Mouse (Mus musculus): ENCODE measurements at regions not wholly inside any gene's neighbourhood (a gene's known extent, or its start where the extent isn't known, plus 50 kb on each side); places are given as distances from the start of the nearest gene placed in this dataset.

GRCm38 (mm10) chr3:138609749-138610148 lies 83.8 kb downstream of the Eif4e start:
- no peak for TF ChIP-seq NELFE (IDR thresholded peaks at IDR 0.05; ENCODE audit: low read depth, low read length)
- TF ChIP-seq BHLHE40 (IDR thresholded peaks at IDR 0.05; ENCODE audit: borderline replicate concordance, low read depth, low read length), result no peak
- Histone ChIP-seq H3K27me3 (ENCODE audit: control insufficient read depth in 1 of 2, insufficient read depth in 2 of 2, low read length in 2 of 2) (no peaks in the 10 kb centered on the region), H3K9me3 (replicated peaks; ENCODE audit: insufficient read depth, low read length) (no peaks in the 10 kb centered on the region), H3K27ac (ENCODE audit: control insufficient read depth, low read depth, low read length) (no peak overlapping the region), H3K79me2 (ENCODE audit: control insufficient read depth, insufficient read depth, low read length, poor library complexity) (no peaks in the 10 kb centered on the region), H3K4me1 (ENCODE audit: control insufficient read depth in 1 of 2, insufficient read depth in 2 of 2, low read length in 2 of 2) (peaks cover 0 to 19% of the 10 kb centered on the region in 2 experiments), H3K4me3 (ENCODE audit: control insufficient read depth in 1 of 2, insufficient read depth in 1 of 2, low read depth in 2 of 2, low read length in 2 of 2) (no peak overlapping the region), H3K36me3 (ENCODE audit: control insufficient read depth in 1 of 2, insufficient read depth in 2 of 2, low read length in 2 of 2) (peaks cover 0 to 11% of the 10 kb centered on the region in 2 experiments; a peak in 2 of 4 replicates), H3K9ac (ENCODE audit: control insufficient read depth, low read depth, low read length, poor library complexity, severe bottlenecking) (no peak overlapping the region)
- DNase-seq (ENCODE audit: low read depth, low spot score), result no peak

GRCm38 (mm10) chr3:138612884-138613653 lies 87.1 kb downstream of the Eif4e start:
- Histone ChIP-seq H3K9me3 (replicated peaks; ENCODE audit: insufficient read depth, low read length) (no peaks in the 10 kb centered on the region), H3K4me1 (ENCODE audit: control insufficient read depth in 1 of 2, insufficient read depth in 2 of 2, low read length in 2 of 2) (peaks cover 0 to 19% of the 10 kb centered on the region in 2 experiments), H3K9ac (ENCODE audit: control insufficient read depth, low read depth, low read length, poor library complexity, severe bottlenecking) (no peak overlapping the region), H3K36me3 (ENCODE audit: control insufficient read depth in 1 of 2, insufficient read depth in 2 of 2, low read length in 2 of 2) (peaks cover 0 to 11% of the 10 kb centered on the region in 2 experiments; a peak in 2 of 4 replicates), H3K79me2 (ENCODE audit: control insufficient read depth, insufficient read depth, low read length, poor library complexity) (no peaks in the 10 kb centered on the region), H3K4me3 (ENCODE audit: control insufficient read depth in 1 of 2, insufficient read depth in 1 of 2, low read depth in 2 of 2, low read length in 2 of 2) (peak overlapping the region in 1 of 2 experiments; percentile 3; a peak in 1 of 4 replicates), H3K27me3 (ENCODE audit: control insufficient read depth in 1 of 2, insufficient read depth in 2 of 2, low read length in 2 of 2) (no peaks in the 10 kb centered on the region), H3K27ac (ENCODE audit: control insufficient read depth, low read depth, low read length) (peak overlapping the region; percentile 39)
- peak; percentile 57 for DNase-seq (ENCODE audit: low read depth, low spot score)
- TF ChIP-seq ZKSCAN1 (IDR thresholded peaks at IDR 0.05; ENCODE audit: low read depth, low read length), result no peak
- no peak for TF ChIP-seq JUND (IDR thresholded peaks at IDR 0.05; ENCODE audit: low read depth, low read length)
- TF ChIP-seq MYB (IDR thresholded peaks at IDR 0.05; ENCODE audit: low read depth, low read length), result no peak
- TF ChIP-seq GATA1 (IDR thresholded peaks at IDR 0.05; ENCODE audit: low read depth, low read length), result peak; percentile 97
- no peak for TF ChIP-seq KAT2A (conservative IDR thresholded peaks at IDR 0.05; ENCODE audit: low read depth, low read length)
- no peak for TF ChIP-seq ZMIZ1 (IDR thresholded peaks at IDR 0.05; ENCODE audit: low read depth, low read length)
- TF ChIP-seq EP300 (IDR thresholded peaks at IDR 0.05; ENCODE audit: low read depth in 1 of 2, low read length in 2 of 2), result peak; percentile 93 to 94
- TF ChIP-seq SIN3A (IDR thresholded peaks at IDR 0.05; ENCODE audit: low read length), result peak; percentile 21; the same call in 1 of the 2 replicates
- TF ChIP-seq NELFE (IDR thresholded peaks at IDR 0.05; ENCODE audit: low read depth, low read length), result no peak
- TF ChIP-seq BHLHE40 (IDR thresholded peaks at IDR 0.05; ENCODE audit: borderline replicate concordance, low read depth, low read length), result peak; percentile 86; the same call in 1 of the 2 replicates
- TF ChIP-seq MEF2A (IDR thresholded peaks at IDR 0.05; ENCODE audit: extremely low read depth, insufficient replicate concordance, low read depth, low read length, poor library complexity, severe bottlenecking), result no peak
- TF ChIP-seq POLR2AphosphoS2 (IDR thresholded peaks at IDR 0.05; ENCODE audit: low read length), result no peak
- peak; percentile 49; the same call in 1 of the 2 replicates for TF ChIP-seq TAL1 (IDR thresholded peaks at IDR 0.05; ENCODE audit: low read length)
- no peak for TF ChIP-seq MXI1 (IDR thresholded peaks at IDR 0.05; ENCODE audit: low read depth, low read length)
- TF ChIP-seq MAZ (IDR thresholded peaks at IDR 0.05; ENCODE audit: low read depth, low read length), result 0 out of 2 replicates have a peak, but pooled peaks have one; percentile 27
- TF ChIP-seq POLR2AphosphoS5 (IDR thresholded peaks at IDR 0.05; ENCODE audit: borderline replicate concordance, low read depth, low read length), result no peak
- no peak for TF ChIP-seq NRF1 (IDR thresholded peaks at IDR 0.05; ENCODE audit: insufficient read depth, low read depth, low read length, poor library complexity, severe bottlenecking)
- TF ChIP-seq HCFC1 (IDR thresholded peaks at IDR 0.05; ENCODE audit: low read depth, low read length), result no peak
- TF ChIP-seq TCF12 (IDR thresholded peaks at IDR 0.05; ENCODE audit: low read depth, low read length), result peak; percentile 97
- no peak for TF ChIP-seq ELF1 (IDR thresholded peaks at IDR 0.05; ENCODE audit: low read depth, low read length)
- TF ChIP-seq CHD2 (IDR thresholded peaks at IDR 0.05; ENCODE audit: low read length), result no peak
- peak; percentile 88 for TF ChIP-seq RCOR1 (IDR thresholded peaks at IDR 0.05; ENCODE audit: low read depth, low read length)
- no peak for TF ChIP-seq CHD1 (IDR thresholded peaks at IDR 0.05; ENCODE audit: low read depth, low read length)
- TF ChIP-seq USF1 (IDR thresholded peaks at IDR 0.05; ENCODE audit: low read depth, low read length), result no peak
- peak; percentile 86 for TF ChIP-seq ETS1 (IDR thresholded peaks at IDR 0.05; ENCODE audit: low read depth, low read length)
